Mouse (Mus musculus) limb, embryonic 12.5 days (tissue): Measurements from ENCODE around the gene Ddx18. TPM values are rescaled to one million over a fixed set of nuclear protein-coding genes. Genes with fewer than 3 reads are reported as not detected.

Experiments used
- ATAC-seq: fragments of 200-750 bp; cut with Nextera tagmentation; 2 replicates; pipeline ENCODE4 v1.8.0; 2017; ENCODE audit warnings: low read depth, moderate TSS enrichment; ENCODE audit not compliant: insufficient number of reproducible peaks, insufficient read depth, low FRiP score, low TSS enrichment
- H3K27ac ChIP-seq: fragments of 300-500 bp; sonication (generic); 2 replicates; pipeline ENCODE4 v1.5.1; 2016; ENCODE audit warnings: mild to moderate bottlenecking, moderate library complexity
- H3K27me3 ChIP-seq: fragments of 300-500 bp; sonication (generic); 2 replicates; pipeline ENCODE4 v1.6.1; 2016; ENCODE audit warnings: mild to moderate bottlenecking, moderate library complexity
- H3K36me3 ChIP-seq: fragments of 300-500 bp; sonication (generic); 2 replicates; pipeline ENCODE4 v1.6.1; 2016; ENCODE audit warnings: mild to moderate bottlenecking, moderate library complexity
- H3K4me1 ChIP-seq: fragments of 300-500 bp; sonication (generic); replicated peaks from 2 replicates; pipeline ENCODE4 v1.6.1; 2016
- H3K4me2 ChIP-seq: fragments of 300-500 bp; sonication (generic); 2 replicates; pipeline ENCODE4 v1.6.1; 2016; ENCODE audit warnings: mild to moderate bottlenecking, moderate library complexity
- H3K4me3 ChIP-seq: fragments of 300-500 bp; sonication (generic); replicated peaks from 2 replicates; pipeline ENCODE4 v1.5.1; 2016; ENCODE audit warnings: mild to moderate bottlenecking
- H3K9ac ChIP-seq: fragments of 300-500 bp; sonication (generic); replicated peaks from 2 replicates; pipeline ENCODE4 v1.6.1; 2016; ENCODE audit warnings: mild to moderate bottlenecking, moderate library complexity
- H3K9me3 ChIP-seq: fragments of 300-500 bp; sonication (generic); 2 replicates; pipeline ENCODE4 v1.6.1; 2016; ENCODE audit warnings: mild to moderate bottlenecking, moderate library complexity
- WGBS: fragments of 180-500 bp; shearing (Covaris S2); methylation state at CpG from one replicate; pipeline ENCODE4 v1.1.7; 2016; 5-methylcytosine and 5-hydroxymethylcytosine counted together
- polyA plus RNA-seq: library from polyadenylated mRNA; unstranded; fragments of >200 nt; fragmentation: Nextera tagmentation; extraction: Ambion mirVana; gene quantifications from 2 replicates; pipeline ENCODE4 v1.2.1, GENCODE M21; 2016

The Ddx18 gene
- polyA plus RNA-seq, 1 experiment from 2014 or later = 87.3 TPM

- Histone ChIP-seq H3K27ac (no peak overlapping the region), H3K9me3 (no peaks in the 10 kb centered on the region), H3K4me2 (peak overlapping the region; percentile 79), H3K4me1 (peaks cover 10% of the 10 kb centered on the region), H3K36me3 (no peaks in the 10 kb centered on the region), H3K4me3 (peak overlapping the region; percentile 40), H3K27me3 (peaks cover 37% of the 10 kb centered on the region), H3K9ac (no peak overlapping the region)
- ATAC-seq = no peak
- 40% methylated on average over 17 of the region's 17 CpGs for WGBS
Measured at GRCm38 (mm10) chr1:121527061-121527460, 40.7 kb downstream of the Ddx18 start.

- 86% methylated on average over 1 of the region's 1 CpGs for WGBS
- ATAC-seq = no peak
- H3K4me2 ChIP-seq = no peak overlapping the region
Measured at GRCm38 (mm10) chr1:121518609-121519008, 49.2 kb downstream of the Ddx18 start.

GRCm38 (mm10) chr1:121511966-121512365 is 55.8 kb downstream of the Ddx18 start:
- Histone ChIP-seq H3K27ac (no peak overlapping the region), H3K36me3 (no peaks in the 10 kb centered on the region; the same call in 1 of the 2 replicates), H3K9me3 (no peaks in the 10 kb centered on the region), H3K27me3 (no peaks in the 10 kb centered on the region), H3K4me1 (no peaks in the 10 kb centered on the region), H3K9ac (no peak overlapping the region), H3K4me2 (no peak overlapping the region), H3K4me3 (no peak overlapping the region)
- ATAC-seq = no peak
- 77% methylated on average over 2 of the region's 2 CpGs for WGBS

More at GRCm38 (mm10) chr1:121518609-121519008, 49.2 kb downstream of the Ddx18 start:
- no peaks in the 10 kb centered on the region for H3K36me3 ChIP-seq
- H3K4me3 ChIP-seq = no peak overlapping the region
- no peaks in the 10 kb centered on the region for H3K9me3 ChIP-seq
- H3K9ac ChIP-seq = no peak overlapping the region
- no peaks in the 10 kb centered on the region for H3K4me1 ChIP-seq
- no peak overlapping the region for H3K27ac ChIP-seq
- no peaks in the 10 kb centered on the region for H3K27me3 ChIP-seq

GRCm38 (mm10) chr1:121511186-121511585 is 56.6 kb downstream of the Ddx18 start:
- Histone ChIP-seq H3K27me3 (no peaks in the 10 kb centered on the region), H3K4me1 (no peaks in the 10 kb centered on the region), H3K4me2 (no peak overlapping the region), H3K36me3 (no peaks in the 10 kb centered on the region; the same call in 1 of the 2 replicates), H3K9ac (no peak overlapping the region), H3K9me3 (no peaks in the 10 kb centered on the region), H3K4me3 (no peak overlapping the region), H3K27ac (no peak overlapping the region)
- 50% methylated on average over 2 of the region's 2 CpGs for WGBS
- ATAC-seq = no peak

GRCm38 (mm10) chr1:121510420-121511140 is 57.2 kb downstream of the Ddx18 start:
- Histone ChIP-seq H3K36me3 (no peaks in the 10 kb centered on the region; the same call in 1 of the 2 replicates), H3K27me3 (no peaks in the 10 kb centered on the region), H3K9me3 (no peaks in the 10 kb centered on the region), H3K4me1 (no peaks in the 10 kb centered on the region), H3K27ac (no peak overlapping the region), H3K4me2 (no peak overlapping the region), H3K9ac (no peak overlapping the region), H3K4me3 (no peak overlapping the region)
- no peak for ATAC-seq
- 85% methylated on average over 19 of the region's 19 CpGs for WGBS

GRCm38 (mm10) chr1:121508729-121509128 is 59.1 kb downstream of the Ddx18 start:
- Histone ChIP-seq H3K4me1 (no peaks in the 10 kb centered on the region), H3K27ac (no peak overlapping the region), H3K9ac (no peak overlapping the region), H3K4me3 (no peak overlapping the region), H3K27me3 (no peaks in the 10 kb centered on the region), H3K36me3 (peaks cover 12% of the 10 kb centered on the region; the same call in 1 of the 2 replicates), H3K4me2 (no peak overlapping the region), H3K9me3 (no peaks in the 10 kb centered on the region)
- no peak for ATAC-seq
- 78% methylated on average over 2 of the region's 2 CpGs for WGBS

Other genes starting within 250 kb of the Ddx18 start
- 18.8 and 22.3 TPM in 2 replicates for gene Insig2, start 235.4 kb downstream of the Ddx18 start, polyA plus RNA-seq
- 15.5 and 16.1 TPM in 2 replicates for gene Ccdc93, start 136.9 kb downstream of the Ddx18 start, polyA plus RNA-seq
- 0.89 and 0.95 TPM in 2 replicates for gene Htr5b, start 39.5 kb downstream of the Ddx18 start, polyA plus RNA-seq